ENCODE assay signal across 25 mouse cellular contexts in the genomic region with DNA sequence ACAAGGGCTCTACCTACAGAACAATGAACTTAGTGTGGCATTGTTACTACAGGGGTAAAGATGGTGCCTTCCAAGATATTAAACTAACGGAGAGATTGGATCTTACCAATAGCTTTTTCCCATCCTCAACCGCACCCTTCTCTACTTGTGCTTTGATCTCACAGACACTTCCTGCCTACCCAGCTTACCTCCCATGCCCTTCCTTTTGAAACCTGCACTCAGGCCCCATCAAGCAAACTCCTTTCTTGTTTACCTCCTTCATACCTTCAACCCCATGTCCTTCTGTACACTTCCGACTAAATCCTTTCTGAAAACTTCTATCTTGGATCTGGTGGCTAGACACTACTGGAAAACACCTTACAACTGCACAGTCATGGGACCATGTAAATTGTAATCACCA. TPM values are rescaled to one million over a fixed set of nuclear protein-coding genes. Genes with fewer than 3 reads are reported as not detected.
"Had no signal": no experiment of that assay in that cellular context is flagged by ENCODE, and none has a peak within 500 bp of the region (broad histone marks: within the 10 kb centered on the region; RNA-seq: fewer than 3 reads in every experiment).

No protein-coding gene starts in this region.

- ATAC-seq: liver, postnatal 0 days; lung, postnatal 0 days; midbrain, embryonic 15.5 days had no signal

- DNase-seq: kidney, adult 9 months; kidney, postnatal 14 days; kidney, postnatal 4 days; left cerebral cortex, postnatal 4 days; liver, postnatal 0 days; lung, embryonic 14.5 days; retina, postnatal 1 day; right cerebral cortex, postnatal 25 days; spleen, adult 18-20 months had no signal

RNA-seq across cellular contexts. Expression of a gene that starts 46.1 kb away (rescaled TPM):
- total RNA-seq: layer of hippocampus, adult 18-20 months; layer of hippocampus, postnatal 14 days; left cerebral cortex, adult 8-10 months; left cerebral cortex, postnatal 14 days; left cerebral cortex, postnatal 4 days; megakaryocyte, adult 5-6 weeks; neutrophil, adult 5-6 weeks had no signal
- polyA plus RNA-seq: limb, embryonic 12.5 days; limb, embryonic 15.5 days; liver, embryonic 11.5 days; liver, embryonic 14.5 days; liver, postnatal 0 days; lung, embryonic 14.5 days; lung, postnatal 0 days; macrophage; midbrain, embryonic 12.5 days; midbrain, embryonic 15.5 days; neural tube, embryonic 13.5 days; stomach, embryonic 15.5 days had no signal
